Mouse (Mus musculus) cerebellum, postnatal 25 days (tissue): ENCODE data around the gene Casc4.
"Not testable (repeated sequence)": the region's sequence is repeated elsewhere in the genome, so short reads cannot be mapped to it uniquely, and the experiment has no call there.

Experiments used
- DNase-seq, 2 experiments: peaks; one replicate each; pipeline ENCODE4 v3.0.0; 2021; ENCODE audit warnings: mixed read lengths in 2 of 2

The Casc4 gene

GRCm38 (mm10) chr2:121916047-121916970, 49.5 kb downstream of the Casc4 start:
- no peak for DNase-seq

- not testable (repeated sequence) for DNase-seq
Observed at GRCm38 (mm10) chr2:121937624-121938023, 70.9 kb downstream of the Casc4 start.

GRCm38 (mm10) chr2:121943364-121943763, 76.6 kb downstream of the Casc4 start:
- no peak for DNase-seq

- DNase-seq: peak; percentile 8 to 21
Observed at GRCm38 (mm10) chr2:121954971-121955656, 88.3 kb downstream of the Casc4 start.

GRCm38 (mm10) chr2:121955765-121956223, 89.0 kb downstream of the Casc4 start, which contains the start of the genes Ctdspl2 and Mageb3:
TSS of gene Ctdspl2 (plus strand) at chr2:121956001.
TSS of gene Mageb3 (minus strand) at chr2:121956092.
- peak; percentile 97 to 99 for DNase-seq

GRCm38 (mm10) chr2:121956224-121957018, 89.7 kb downstream of the Casc4 start:
- DNase-seq: peak; percentile 98 to 99

- no peak for DNase-seq
Observed at GRCm38 (mm10) chr2:121957216-121957792, 90.5 kb downstream of the Casc4 start.
